Mouse (Mus musculus) gastrocnemius, postnatal 10 days (tissue): ENCODE data around the gene Mrto4. TPM values are rescaled to one million over a fixed set of nuclear protein-coding genes. Genes with fewer than 3 reads are reported as not detected.
A peak's percentile ranks its signal among the peaks of the same experiment; 100 is the strongest.
"Not testable (repeated sequence)": the region's sequence is repeated elsewhere in the genome, so short reads cannot be mapped to it uniquely, and the experiment has no call there.

Experiments used
- DNase-seq: peaks from one replicate; pipeline ENCODE4 v3.0.0; 2021; ENCODE audit warnings: mixed read lengths
- long read RNA-seq, 2 experiments: library from polyadenylated mRNA; stranded (forward); transcript quantifications; one replicate each; pipeline ENCODE4 v2.0.0; 2021
- total RNA-seq, 2 experiments: library from RNA; stranded (reverse); gene quantifications; 2 replicates each; pipeline ENCODE4 v1.2.3; 2021

Mrto4 gene
- total RNA-seq = 10 to 100 TPM; 44.3 to 44.9 TPM
- long read RNA-seq, experiment 1, transcript Mrto4-202 (8 exons, 1,221 nt) = major isoform, 34 of 38 reads
- long read RNA-seq, experiment 1, partial matches to known transcripts = 1 of 38 reads
- long read RNA-seq, experiment 1, other reads (novel, unspliced or antisense) = 2 of 38 reads
- long read RNA-seq, experiment 2, transcript Mrto4-202 (8 exons, 1,221 nt) = major isoform, 40 of 46 reads
- long read RNA-seq, experiment 2, partial matches to known transcripts = 1 of 46 reads
- long read RNA-seq, experiment 2, other reads (novel, unspliced or antisense) = 5 of 46 reads

DNA sequence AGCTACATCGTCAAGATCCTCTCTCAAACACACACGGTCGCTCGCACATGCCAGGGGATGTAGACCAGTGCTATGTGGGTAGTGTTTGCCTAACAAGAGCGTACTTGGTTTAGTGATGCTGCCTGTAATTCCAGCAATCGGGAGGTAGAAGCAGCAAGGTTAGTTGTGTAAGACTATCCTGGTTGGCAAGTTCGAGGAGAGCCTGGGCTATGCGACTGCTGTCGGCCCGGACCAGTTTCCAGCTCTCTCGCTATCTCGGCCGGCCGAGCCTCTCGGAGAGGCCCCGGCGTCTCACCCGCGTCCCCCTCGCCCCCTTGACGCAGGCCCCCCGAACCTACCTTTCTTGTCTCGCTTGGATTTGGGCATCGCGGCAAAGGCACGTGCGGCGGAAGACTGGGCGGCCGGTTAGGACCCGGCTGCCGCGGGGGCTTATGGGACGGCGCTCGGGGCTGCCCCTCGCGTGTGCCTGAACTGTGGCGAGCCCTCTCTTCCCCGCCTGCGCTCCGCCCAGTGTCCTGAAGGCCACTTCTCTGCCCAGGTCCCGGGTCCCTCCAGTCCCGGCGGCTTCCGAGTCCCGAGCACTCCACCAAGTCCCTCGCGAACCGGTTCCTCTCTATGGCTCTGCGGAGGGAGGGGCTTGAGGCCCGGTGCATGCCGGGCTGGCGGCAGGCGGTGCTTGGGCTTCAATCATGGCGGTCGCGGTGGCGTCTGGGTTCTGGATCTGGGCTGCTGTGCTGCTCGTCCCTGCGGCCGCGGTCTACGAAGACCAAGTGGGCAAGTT is at the start of gene Mrto4, which contains the start of the genes Emc1 and Ubr4:
Gene Mrto4 (minus strand): TSS at position 646 of the 781 bp plus-strand sequence.
Gene Emc1 (plus strand): TSS at position 657 of the 781 bp plus-strand sequence.
Gene Ubr4 (plus strand): TSS at position 679 of the 781 bp plus-strand sequence.
- DNase-seq = peak; percentile 82

DNA sequence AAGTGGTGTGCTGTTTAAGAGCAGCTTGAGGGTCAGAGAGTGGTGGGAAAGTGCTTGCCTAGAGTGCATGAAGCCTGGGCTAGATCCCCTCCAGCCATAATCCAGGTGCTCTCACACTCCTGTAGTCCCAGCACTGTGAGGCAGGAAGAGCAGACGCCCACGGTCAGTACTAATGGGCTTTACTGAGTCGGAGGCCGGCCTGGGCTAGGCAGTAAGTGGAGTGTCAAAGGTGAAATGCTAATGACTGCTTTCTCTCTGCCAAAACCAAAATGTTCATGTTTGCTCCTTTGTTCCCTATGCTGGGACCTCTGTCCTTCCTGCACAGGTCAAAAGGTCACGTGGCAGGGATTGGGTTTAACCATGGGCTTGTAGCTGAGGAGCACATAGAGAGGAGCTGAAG is 48.1 kb upstream of the Mrto4 start:
- DNase-seq = no peak

DNA sequence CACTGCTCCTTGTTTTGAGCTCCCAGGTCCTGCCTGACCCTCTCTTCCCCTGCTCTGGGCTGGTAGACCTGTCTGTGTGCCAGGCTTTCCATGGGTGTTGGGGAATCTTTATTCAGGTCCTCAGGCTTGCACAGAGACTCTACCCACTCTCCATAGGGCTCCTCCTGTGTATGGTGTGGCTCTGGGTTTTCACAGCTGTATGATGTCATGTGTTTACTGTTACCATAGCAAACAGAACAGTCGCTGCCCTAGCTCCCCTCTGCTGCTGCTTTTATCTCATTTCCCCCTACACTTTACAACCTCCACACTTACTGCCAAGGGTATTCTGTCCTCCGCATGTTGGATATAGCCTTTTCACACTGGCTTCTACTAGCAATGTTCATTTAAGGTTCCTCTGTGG is 43.1 kb upstream of the Mrto4 start:
- DNase-seq = no peak

DNA sequence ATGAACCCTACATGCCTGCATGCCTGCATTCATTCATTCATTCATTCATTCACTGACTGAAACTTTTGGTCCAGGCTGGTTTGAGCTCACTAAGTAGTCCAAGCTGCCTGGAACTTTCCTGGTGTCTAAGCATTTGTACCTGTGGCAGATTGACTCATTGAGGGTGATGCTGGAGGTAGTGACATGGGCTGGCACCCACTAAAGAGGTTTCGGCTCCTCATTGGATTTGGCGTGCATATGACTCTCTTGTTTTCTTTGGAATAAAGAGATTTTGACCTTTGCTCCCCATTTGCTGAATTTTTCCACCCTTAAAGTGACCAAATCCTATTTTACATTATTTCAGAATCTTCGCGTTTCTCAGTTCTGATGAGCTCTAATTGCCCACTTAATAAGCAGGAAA is 37.2 kb upstream of the Mrto4 start:
- DNase-seq = no peak

DNA sequence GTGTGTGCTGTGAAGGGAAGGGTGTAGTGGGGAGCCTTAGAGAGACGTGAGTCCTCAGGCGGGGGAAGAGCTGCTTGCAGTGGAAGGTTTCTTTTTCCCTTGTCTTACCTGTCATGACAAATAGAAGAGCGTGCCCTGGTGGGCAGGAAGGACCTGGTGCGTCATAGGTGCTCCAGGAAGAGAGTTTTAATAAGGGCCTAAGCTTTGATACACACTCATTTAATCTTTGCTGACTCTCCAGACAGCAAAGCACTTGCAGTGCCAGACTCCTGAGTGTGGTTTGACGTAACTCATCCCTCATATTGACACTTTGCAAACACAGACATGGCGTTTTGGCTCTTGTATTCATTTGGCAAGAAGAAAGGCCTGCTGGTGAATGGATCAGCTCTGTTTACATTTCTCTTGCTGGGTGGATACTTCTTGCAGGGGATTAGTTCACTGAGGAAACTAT is 34.5 kb upstream of the Mrto4 start:
- no peak for DNase-seq

DNA sequence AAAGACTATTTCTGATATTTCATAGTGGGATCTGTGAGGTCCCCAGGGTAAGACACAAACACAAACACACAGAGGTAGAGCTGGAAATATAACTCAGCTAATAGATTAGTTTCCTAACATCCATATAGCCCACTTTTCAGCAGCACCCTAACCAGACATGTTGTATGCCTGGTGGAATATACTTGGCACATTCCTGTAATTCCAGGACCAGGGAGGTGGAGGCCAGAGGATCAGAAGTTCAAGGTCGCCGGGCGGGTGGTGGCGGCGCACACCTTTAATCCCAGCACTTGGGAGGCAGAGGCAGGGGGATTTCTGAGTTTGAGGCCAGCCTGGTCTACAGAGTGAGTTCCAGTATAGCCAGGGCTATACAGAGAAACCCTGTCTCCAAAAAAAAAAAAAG is 33.5 kb upstream of the Mrto4 start:
- not testable (repeated sequence) for DNase-seq

DNA sequence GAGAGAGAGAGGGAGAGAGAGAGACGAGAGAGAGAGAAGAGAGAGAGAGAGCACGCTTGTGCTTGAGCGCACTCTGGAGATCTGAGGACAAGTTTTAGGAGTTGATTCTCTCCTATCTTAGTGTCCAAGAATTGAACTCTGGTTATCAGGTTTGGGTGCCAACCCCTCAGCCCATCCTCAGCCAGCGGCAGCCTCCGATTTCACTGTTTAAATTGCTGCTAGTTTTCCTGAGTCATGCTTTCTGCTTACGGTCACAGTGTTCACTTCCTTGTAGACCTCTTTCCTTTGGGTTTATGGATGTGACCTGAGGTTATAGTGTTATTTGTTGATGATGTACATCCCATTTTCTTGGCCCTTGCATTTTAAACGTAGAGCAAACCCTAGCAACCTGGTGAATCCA is 29.9 kb upstream of the Mrto4 start:
- no peak for DNase-seq

DNA sequence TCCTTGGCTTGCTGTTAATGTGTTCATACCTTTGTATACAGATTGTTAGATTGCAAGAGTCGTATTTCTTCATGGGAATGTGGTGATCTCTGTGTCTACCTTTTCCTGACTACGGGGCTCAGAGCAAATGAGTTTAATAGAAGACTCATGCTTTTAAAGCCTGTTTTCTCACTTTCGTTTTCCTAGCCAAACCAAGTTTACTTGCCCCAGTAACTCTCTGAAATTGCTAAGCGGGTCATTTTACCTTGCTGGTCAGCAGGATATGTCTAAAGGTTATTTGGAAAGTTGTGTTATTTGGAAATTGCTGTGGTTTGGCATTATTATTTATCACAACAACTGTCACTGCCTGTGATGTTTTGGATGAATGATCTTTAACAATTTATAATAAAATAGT is 29.1 kb upstream of the Mrto4 start:
- DNase-seq = no peak

DNA sequence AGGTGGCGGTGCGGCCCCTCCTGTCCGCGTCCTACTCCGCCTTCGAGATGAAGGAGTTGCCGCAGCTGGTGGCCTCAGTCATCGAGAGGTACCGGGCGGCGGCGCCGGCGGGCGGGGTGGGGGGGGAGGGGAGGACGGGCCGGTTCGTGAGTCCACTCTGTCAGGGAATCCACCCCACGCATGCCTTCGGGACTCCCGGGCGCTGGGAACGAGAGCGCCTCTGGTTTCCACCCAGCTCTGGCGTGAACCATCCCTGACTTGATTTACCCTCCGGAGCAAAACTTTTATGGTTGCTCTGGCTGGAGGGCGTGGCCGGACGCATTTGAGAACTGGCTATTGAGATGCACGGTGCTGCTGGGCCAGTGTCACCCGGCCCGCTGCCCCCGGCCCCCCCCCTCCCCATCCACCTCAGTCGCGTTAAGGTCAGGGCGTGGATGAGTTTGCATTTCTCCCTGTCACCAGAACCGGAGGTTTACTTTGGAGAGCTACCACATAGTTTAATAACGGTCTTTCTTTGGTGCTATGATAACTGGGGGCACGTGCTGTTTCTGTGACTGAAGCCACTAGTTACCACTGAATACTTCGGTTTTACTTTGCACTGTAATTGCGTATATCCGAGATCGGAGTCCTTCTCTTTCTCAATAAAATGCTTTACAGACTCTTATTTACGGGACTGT is 28.5 kb upstream of the Mrto4 start:
- DNase-seq = no peak

DNA sequence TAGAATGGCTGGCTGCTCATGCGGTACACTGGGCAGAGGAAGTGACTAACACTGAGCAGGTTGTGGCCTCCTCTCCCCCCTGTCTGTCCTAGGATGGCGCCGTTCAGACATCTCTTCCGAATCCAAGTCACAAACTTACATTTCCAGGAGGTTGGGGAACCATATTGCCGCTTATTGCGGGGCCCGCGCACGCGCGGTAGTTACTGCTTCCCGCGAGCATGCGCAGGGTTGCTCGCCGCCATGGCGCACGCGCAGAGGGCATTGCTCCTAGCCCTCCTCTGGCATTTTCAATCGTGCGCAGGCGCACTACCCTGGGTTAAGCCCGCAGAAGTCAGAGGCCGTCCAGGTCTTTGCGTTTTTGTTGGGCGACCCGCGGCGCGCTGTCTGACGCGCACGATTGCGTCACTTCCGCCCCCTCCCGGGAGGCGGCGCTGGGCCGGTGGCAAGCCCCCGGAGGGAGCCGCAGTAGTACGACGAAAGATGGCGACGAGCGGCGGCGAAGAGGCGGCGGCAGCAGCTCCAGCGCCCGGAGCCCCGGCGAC is 27.9 kb upstream of the Mrto4 start:
- peak; percentile 100 for DNase-seq

DNA sequence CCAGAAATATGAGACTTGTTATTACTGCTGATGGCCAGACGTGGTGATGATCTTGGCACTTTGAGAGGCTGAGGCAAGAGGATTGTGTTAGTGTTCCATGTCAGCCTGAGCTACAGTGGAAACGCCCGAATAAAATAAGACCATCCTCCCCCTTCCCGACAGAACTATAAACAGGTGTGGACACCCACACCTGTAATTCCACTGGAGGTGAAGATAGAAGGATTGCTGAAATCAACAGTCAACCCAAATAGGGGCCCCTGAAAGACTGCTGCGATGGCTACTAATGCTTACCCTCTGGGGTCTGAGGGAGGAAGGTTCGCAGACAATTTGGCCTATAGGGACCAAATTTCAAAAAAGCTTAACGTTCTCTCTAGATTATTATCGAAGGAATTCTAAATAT is 27.3 kb upstream of the Mrto4 start:
- no peak for DNase-seq

DNA sequence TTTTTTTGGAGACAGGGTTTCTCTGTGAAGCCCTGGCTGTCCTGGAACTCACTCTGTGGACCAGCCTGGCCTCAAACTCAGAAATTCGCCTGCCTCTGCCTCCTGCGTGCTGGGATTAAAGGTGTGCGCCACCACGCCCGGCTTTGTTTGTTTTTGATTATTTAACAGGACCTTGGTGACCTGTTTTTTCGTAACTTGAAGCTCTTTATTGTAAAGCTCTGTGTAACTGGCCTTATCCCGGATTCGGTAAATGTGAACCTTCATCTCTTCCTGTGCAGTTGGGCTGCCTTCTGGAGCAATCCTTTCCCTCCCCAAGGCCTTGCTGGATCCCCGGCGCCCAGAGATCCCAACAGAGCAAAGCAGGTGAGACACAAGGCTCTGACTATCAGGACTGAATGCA is 21.2 kb upstream of the Mrto4 start:
- DNase-seq = no peak

DNA sequence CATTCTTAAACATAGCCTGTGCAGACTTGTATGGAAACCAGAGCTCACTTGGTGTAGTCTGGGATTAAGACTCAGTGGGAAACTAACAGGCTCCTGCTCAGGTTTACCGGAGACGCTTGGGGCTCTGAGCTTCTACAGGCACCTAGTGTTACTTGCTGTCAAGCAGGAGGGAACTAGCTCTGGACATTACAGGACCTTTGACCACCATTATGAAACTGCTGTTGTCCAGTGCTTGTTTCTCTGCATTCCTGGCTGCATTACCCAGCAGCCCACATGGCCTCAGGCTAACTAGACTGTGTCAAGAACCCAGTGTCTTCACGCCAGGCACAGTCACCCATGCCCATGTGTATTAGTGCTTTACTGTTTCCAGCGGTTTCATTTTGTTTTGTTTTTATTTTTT is 20.8 kb upstream of the Mrto4 start:
- no peak for DNase-seq

DNA sequence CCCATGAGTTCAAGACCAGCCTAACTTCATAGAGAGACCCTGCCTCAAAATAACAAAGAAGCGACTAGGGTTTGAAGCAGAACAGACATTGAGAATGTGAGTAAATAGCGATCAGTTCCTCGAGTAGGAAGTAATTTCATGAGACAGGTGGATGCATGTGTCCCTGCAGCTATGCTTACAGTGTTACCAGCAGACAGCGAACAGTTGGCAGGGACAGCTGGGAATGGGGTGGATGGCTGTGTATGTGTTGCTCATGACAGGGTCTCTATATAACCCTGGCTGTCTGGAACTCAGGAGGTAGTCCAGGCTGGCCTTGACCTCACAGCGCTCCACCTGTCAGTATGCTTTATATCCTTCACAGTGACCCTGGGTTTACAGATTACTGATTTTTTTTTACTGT is 15.7 kb upstream of the Mrto4 start:
- no peak for DNase-seq

DNA sequence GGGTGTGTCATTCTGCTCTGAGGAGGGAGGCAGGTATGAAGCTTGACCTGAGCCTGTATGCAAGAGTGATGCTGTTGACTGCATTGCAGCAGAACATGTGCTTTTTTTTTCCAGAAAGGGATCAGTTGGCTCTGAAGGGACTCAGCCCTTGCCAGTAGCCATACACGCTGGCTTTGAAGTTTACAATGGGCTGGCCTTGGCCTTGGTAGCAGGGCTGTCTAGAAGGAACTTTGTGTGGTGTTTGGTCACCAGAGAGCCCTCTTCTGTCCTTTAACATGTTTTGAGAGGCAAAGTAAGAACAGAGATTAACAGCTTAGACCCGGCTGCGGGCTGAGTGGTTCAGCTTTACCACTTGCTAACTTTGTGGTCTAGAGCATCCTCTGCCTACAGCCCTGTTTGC is 15.0 kb upstream of the Mrto4 start:
- DNase-seq = no peak

DNA sequence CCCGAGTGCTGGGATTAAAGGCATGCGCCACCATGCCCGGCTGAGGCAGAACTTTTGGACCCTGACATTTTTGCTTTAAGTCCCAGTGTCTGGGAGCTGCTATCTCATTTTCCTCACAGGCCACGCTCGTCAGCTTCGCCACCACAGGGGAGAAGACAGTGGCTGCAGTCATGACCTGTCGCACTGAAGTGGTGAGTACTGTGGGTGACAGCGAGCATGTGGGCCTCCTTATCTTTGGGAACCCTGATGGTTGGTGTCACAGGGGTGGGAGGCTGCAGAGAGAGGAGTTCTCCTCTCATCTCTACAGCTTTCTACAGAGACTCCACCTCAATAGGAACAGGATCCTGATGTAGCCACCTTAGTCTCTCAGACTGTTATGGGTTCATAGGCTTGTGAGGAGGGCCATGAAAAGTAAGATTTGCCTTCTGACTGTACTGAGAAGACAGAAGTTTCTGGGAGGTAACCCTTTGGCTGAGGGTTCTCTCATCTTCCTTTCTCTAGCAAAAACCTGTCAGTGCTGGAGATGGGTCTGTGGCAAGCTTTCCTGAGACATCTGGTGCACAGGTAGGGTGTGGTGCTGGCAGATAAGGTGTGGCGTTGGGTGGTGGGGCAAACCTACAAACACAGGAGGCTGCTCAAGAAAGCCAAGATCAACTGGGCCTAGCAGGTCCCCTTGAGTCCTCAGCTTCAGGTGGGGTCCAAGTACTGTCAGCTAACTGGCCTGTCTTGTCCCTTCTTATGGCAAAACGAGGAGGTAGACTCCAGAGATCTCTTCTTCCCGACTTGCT is 8.6 kb upstream of the Mrto4 start:
- DNase-seq = no peak

DNA sequence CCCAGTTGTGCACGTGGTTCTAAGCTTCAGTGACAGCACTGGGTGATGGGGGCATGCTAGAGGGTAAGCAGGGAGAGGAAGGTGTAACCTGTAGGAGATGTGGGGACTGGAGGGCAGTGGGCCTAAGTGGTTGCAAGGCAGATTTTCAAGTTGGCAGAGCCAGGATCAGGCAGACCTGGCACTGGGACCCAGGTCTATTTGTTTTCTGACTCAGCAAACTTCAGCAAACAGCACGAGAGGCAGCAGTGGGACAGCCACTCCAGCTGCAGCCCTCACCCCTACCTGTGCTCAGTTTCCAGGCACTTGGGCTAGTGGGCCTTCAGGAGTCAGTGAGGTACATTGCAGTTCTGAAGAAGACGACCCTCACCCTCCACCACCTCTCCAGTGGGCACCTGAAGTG is 4.8 kb upstream of the Mrto4 start:
- DNase-seq = no peak

DNA sequence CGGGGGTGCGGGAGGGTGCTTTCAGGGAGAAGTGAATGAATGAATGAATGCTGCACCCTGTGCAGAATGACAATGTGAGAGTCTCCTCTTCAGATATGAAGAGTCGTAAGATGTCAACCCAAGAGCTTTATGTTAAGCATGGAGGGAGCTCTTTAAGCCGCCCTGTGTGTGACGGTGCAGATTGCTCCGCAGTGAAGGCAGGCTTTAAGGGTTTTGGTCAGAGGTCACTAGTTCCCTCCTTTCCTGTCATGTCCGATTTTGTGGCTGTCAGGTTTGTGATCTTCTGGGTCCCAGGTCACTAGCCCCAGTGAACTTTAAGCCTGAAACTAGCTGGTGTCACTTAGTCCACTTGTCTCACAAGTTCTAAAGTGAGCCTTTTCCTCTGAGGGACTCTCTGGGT is 456 bp upstream of the Mrto4 start:
- no peak for DNase-seq

DNA sequence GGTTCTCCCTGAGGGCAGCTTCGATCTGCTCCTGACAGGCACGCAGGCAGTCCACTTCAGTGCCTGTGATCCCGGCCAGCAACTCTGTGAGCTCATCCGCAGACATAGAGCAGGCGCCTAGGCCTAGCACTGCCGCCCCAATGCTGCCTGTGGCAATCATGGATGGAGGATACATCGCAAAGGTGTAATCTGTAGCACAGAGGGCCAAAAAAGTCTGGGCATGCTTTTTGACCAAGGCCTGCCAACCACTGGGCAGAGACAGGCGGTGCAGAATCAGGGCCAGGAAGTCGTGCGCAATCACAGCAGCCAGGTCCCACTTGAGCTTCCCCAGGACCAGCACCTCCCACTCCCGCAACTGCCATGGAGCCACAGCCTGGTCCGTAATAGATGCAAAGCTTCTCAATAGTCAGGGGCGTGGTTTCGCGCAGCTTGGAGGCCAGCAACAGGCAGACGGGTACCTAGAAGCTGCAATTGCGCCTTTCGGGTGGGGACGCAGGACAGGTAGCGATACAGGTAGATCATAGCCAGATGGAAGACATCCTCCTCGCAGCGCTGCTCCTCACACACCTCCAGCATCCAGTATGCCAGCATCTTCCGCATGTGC is 6.9 kb downstream of the Mrto4 start:
- DNase-seq = no peak

DNA sequence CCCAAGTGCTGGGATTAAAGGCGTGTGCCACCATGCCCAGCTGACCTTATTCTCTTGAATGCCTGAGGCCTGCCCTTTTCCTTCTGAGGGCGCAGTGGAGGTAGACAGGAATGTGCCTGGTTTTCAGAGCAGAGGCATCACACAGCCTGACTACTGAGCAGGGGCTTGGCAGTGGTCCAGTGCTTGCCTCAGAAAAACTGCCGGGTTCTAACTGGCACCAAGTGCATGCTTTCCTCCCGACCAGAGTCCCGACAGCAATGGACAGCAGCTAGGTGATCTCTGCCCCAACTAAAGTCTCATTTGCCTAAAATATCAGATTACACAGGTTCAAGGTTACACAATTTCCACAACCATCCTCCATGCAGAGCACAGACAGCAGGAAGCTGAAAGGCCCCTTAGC is 8.7 kb downstream of the Mrto4 start:
- no peak for DNase-seq

DNA sequence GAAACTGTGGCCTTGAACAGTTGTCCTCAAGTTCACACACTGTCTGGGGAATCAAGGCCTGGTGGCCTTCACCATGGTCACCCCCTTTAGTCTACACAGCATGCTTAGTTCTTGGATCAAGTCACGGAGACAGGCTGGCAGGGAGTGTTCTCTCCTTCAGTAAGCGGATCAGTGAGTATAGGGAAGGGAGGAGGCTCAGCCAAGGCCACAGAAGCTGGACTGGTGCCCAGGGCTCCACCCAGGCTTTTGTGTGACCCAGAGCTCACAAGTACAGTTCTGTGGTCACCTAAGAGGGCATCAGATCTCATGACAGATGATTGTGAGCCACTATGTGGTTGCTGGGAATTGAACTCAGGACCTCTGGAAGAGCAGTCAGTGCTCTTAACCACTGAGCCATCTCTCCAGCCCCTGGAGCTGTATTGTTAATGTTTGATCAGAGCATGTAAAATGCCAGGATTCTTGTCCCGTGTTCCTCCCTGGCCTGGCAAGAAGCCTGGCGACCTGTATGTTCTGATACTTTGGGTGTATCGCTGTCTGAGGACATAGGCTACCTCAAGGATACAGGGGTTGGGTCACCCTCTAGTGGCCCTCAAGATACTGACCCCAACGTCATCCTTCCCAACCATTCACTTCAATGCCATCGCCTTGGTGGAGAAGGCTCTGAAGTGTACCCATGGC is 10.7 kb downstream of the Mrto4 start:
- DNase-seq = no peak
